Mouse (Mus musculus): ENCODE results near the gene Bad. TPM values are rescaled to one million over a fixed set of nuclear protein-coding genes. Genes with fewer than 3 reads are reported as not detected.

The Bad gene
- polyA plus RNA-seq, 1 experiment from 2014 or later: 77.0 TPM

DNA sequence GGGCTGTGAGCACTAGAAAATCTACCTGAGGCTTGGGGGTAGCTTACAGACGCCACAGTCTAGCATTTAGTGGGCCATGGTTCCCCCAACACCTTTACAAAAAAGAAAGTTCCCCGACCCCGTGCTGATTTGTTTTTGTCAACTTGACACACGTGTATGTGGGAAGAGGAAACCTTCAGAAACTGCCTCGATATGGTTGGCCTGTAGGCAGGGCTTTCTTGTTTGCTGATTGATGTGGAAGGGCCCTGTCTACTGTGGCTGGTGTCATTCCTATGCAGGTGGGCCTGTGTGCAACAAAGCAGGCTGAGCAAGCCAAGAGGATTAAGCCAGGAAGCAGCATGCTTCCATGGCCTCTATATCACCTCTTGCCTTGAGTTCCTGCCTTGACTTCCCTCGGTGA is 28.6 kb upstream of the Bad start:
- no peak overlapping the region for H3K4me3 ChIP-seq (ENCODE audit: low read depth, low read length)
- H3K4me1 ChIP-seq (ENCODE audit: control insufficient read depth, insufficient read depth, low read length): peaks cover 11% of the 10 kb centered on the region
- H3K27ac ChIP-seq (ENCODE audit: low read depth, low read length): no peak overlapping the region
- no peak for DNase-seq (ENCODE audit: low spot score)
- no peaks in the 10 kb centered on the region for H3K9me3 ChIP-seq (replicated peaks; ENCODE audit: control insufficient read depth, low read length)
- peaks cover 34% of the 10 kb centered on the region for H3K36me3 ChIP-seq (ENCODE audit: control insufficient read depth, insufficient read depth, low read length)
- 89% methylated on average over 6 of the region's 6 CpGs for WGBS
- H3K4me2 ChIP-seq (ENCODE audit: low read length): no peak overlapping the region
- no peak overlapping the region for H3K9ac ChIP-seq (ENCODE audit: low read length)
- no peak for ATAC-seq
- no peaks in the 10 kb centered on the region for H3K27me3 ChIP-seq (replicated peaks; ENCODE audit: control insufficient read depth, insufficient read depth, low read length)

DNA sequence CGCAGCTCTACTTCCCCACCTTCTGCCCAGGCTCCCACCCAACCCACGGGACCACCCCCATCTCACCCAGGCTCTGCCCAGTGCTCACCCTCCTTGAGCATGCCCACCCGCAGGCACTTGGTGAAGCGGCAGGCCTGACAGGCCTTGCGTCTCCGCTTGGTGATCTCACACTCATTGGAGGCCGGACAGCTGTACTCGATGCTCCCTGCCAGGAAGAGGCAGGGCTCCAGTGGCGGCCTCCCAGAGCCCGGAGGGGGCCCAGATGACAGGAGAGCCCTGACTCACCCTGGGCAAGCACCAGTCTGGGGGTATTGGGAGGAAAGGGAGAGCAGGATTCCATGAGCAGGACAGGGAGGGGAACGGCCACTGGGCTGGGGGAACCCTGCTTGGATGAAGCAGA is 27.7 kb upstream of the Bad start:
- no peaks in the 10 kb centered on the region for H3K27me3 ChIP-seq (replicated peaks; ENCODE audit: control insufficient read depth, insufficient read depth, low read length)
- no peak overlapping the region for H3K4me3 ChIP-seq (ENCODE audit: low read depth, low read length)
- 79% methylated on average over 11 of the region's 11 CpGs for WGBS
- peaks cover 41% of the 10 kb centered on the region for H3K36me3 ChIP-seq (ENCODE audit: control insufficient read depth, insufficient read depth, low read length)
- H3K9ac ChIP-seq (ENCODE audit: low read length): no peak overlapping the region
- no peaks in the 10 kb centered on the region for H3K9me3 ChIP-seq (replicated peaks; ENCODE audit: control insufficient read depth, low read length)
- peaks cover 3% of the 10 kb centered on the region for H3K4me1 ChIP-seq (ENCODE audit: control insufficient read depth, insufficient read depth, low read length)
- H3K27ac ChIP-seq (ENCODE audit: low read depth, low read length): no peak overlapping the region
- no peak overlapping the region for H3K4me2 ChIP-seq (ENCODE audit: low read length)
- ATAC-seq (no peak), DNase-seq (ENCODE audit: low spot score) (no peak)

DNA sequence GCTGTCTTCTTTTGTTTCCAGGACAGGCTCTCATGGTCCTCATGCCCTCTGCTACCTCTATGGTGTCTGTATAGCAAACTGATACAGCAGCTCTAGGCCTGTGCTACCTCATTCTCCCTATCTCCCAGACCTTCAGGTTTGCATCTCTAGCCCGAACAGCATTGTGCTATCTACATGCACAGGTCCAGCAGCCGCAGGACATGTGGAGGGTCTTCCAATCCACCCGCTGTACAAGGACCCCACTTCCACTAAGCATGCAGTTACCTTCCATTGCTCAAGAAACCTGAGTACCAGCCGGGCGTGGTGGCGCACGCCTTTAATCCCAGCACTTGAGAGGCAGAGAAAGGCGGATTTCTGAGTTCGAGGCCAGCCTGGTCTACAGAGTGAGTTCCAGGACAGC is 27.1 kb upstream of the Bad start:
- no peaks in the 10 kb centered on the region for H3K9me3 ChIP-seq (replicated peaks; ENCODE audit: control insufficient read depth, low read length)
- WGBS: 92% methylated on average over 9 of the region's 9 CpGs
- no peak overlapping the region for H3K4me3 ChIP-seq (ENCODE audit: low read depth, low read length)
- peaks cover 41% of the 10 kb centered on the region for H3K36me3 ChIP-seq (ENCODE audit: control insufficient read depth, insufficient read depth, low read length)
- H3K4me2 ChIP-seq (ENCODE audit: low read length): no peak overlapping the region
- H3K27me3 ChIP-seq (replicated peaks; ENCODE audit: control insufficient read depth, insufficient read depth, low read length): no peaks in the 10 kb centered on the region
- H3K4me1 ChIP-seq (ENCODE audit: control insufficient read depth, insufficient read depth, low read length): peaks cover 2% of the 10 kb centered on the region; the same call in 1 of the 2 replicates
- no peak overlapping the region for H3K27ac ChIP-seq (ENCODE audit: low read depth, low read length)
- DNase-seq (ENCODE audit: low spot score) (no peak), ATAC-seq (no peak)
- no peak overlapping the region for H3K9ac ChIP-seq (ENCODE audit: low read length)

DNA sequence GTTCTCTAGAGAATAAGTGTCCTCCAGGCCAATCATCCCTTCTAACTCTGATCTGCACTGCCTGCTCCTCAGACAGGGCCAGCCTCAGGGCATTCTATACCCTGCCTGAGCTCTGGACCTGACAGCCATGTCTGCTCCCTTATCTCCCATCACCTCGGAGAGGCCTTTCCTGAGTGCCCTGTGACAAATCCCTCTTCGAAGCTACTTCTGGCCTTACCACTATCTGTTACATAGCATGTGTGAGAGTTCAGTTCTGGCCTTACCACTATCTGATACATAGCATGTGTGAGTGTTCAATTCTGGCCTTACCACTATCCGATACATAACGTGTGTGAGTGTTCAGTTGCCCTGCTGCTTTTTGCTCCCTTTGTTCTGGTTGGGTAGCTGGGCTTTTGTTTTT is 26.4 kb upstream of the Bad start:
- ATAC-seq (no peak), DNase-seq (ENCODE audit: low spot score) (no peak)
- H3K9ac ChIP-seq (ENCODE audit: low read length): no peak overlapping the region
- H3K4me1 ChIP-seq (ENCODE audit: control insufficient read depth, insufficient read depth, low read length): peaks cover 8% of the 10 kb centered on the region
- no peak overlapping the region for H3K4me2 ChIP-seq (ENCODE audit: low read length)
- 87% methylated on average over 4 of the region's 4 CpGs for WGBS
- H3K27me3 ChIP-seq (replicated peaks; ENCODE audit: control insufficient read depth, insufficient read depth, low read length): no peaks in the 10 kb centered on the region
- H3K9me3 ChIP-seq (replicated peaks; ENCODE audit: control insufficient read depth, low read length): no peaks in the 10 kb centered on the region
- no peak overlapping the region for H3K27ac ChIP-seq (ENCODE audit: low read depth, low read length)
- peaks cover 41% of the 10 kb centered on the region for H3K36me3 ChIP-seq (ENCODE audit: control insufficient read depth, insufficient read depth, low read length)
- no peak overlapping the region for H3K4me3 ChIP-seq (ENCODE audit: low read depth, low read length)

DNA sequence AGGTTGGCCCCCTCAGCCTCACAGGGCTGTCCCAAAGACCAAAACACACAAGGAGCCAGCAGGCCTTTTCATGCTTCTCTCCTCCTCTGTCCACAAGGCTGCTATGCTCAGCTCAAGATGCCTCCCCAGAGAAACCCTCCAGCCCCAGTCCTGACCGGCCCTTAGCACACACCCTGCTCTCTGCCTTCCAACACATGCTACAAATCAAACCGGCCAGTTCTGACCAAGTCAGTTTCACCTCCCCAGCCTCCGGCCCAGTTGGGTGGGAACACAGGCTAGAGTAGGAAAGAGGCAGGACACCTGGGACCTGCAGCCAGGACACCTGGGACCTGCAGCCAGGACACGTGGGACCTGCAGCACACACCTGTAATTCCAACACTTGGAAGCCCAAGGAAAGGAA is 25.2 kb upstream of the Bad start:
- H3K4me2 ChIP-seq (ENCODE audit: low read length): no peak overlapping the region
- peaks cover 34% of the 10 kb centered on the region for H3K36me3 ChIP-seq (ENCODE audit: control insufficient read depth, insufficient read depth, low read length)
- peaks cover 13% of the 10 kb centered on the region for H3K4me1 ChIP-seq (ENCODE audit: control insufficient read depth, insufficient read depth, low read length)
- H3K9me3 ChIP-seq (replicated peaks; ENCODE audit: control insufficient read depth, low read length): no peaks in the 10 kb centered on the region
- no peak overlapping the region for H3K9ac ChIP-seq (ENCODE audit: low read length)
- DNase-seq (ENCODE audit: low spot score): no peak
- no peak overlapping the region for H3K27ac ChIP-seq (ENCODE audit: low read depth, low read length)
- ATAC-seq: no peak
- 78% methylated on average over 4 of the region's 4 CpGs for WGBS
- H3K4me3 ChIP-seq (ENCODE audit: low read depth, low read length): no peak overlapping the region
- no peaks in the 10 kb centered on the region for H3K27me3 ChIP-seq (replicated peaks; ENCODE audit: control insufficient read depth, insufficient read depth, low read length)

DNA sequence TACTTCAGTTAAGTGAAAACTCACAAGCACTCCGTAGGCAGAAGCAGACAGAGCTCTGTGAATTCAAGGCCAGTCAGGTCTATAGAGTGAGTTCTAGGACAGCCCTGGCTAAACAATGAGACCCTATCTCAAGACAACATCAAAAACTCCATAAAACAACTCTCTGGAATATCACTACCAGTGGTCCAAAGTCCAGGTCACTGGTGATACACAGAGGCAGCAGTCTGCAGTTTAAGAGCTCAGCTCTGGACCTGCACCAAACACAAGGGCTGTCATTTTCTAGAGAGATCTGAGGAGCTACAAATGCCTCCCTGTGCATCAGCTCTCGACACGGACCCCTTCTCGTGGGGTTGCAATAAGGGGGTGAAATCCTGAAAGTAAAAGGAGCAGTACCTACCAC is 23.3 kb upstream of the Bad start:
- no peak overlapping the region for H3K27ac ChIP-seq (ENCODE audit: low read depth, low read length)
- ATAC-seq: no peak
- no peak overlapping the region for H3K9ac ChIP-seq (ENCODE audit: low read length)
- no peak for DNase-seq (ENCODE audit: low spot score)
- H3K36me3 ChIP-seq (ENCODE audit: control insufficient read depth, insufficient read depth, low read length): peaks cover 16% of the 10 kb centered on the region
- H3K4me2 ChIP-seq (ENCODE audit: low read length): no peak overlapping the region
- WGBS: 91% methylated on average over 4 of the region's 4 CpGs
- no peaks in the 10 kb centered on the region for H3K9me3 ChIP-seq (replicated peaks; ENCODE audit: control insufficient read depth, low read length)
- H3K4me3 ChIP-seq (ENCODE audit: low read depth, low read length): no peak overlapping the region
- H3K4me1 ChIP-seq (ENCODE audit: control insufficient read depth, insufficient read depth, low read length): peaks cover 19% of the 10 kb centered on the region
- peaks cover 8% of the 10 kb centered on the region for H3K27me3 ChIP-seq (replicated peaks; ENCODE audit: control insufficient read depth, insufficient read depth, low read length)

DNA sequence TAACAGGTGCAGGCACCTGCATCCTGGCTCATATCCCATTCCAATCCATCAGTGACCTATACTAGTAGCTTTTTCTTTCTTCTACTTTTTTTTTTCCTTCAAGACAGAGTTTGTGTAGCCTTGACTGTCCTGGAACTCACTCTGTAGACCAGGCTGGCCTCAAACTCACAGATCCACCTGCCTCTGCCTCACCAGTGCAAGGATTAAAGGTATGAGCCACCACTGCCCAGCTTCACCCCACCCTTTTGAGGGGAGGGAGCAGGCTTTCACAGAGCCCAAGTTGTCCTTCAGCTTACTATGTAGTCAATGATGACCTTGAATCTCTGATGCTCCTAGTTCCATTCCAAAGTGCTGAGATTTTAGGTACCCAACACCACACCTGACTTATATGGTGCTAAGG is 22.2 kb upstream of the Bad start:
- H3K27ac ChIP-seq (ENCODE audit: low read depth, low read length): no peak overlapping the region
- no peak for ATAC-seq
- no peak for DNase-seq (ENCODE audit: low spot score)
- 0 out of 2 replicates have a peak overlapping the region, but pooled peaks have one; percentile 88 for H3K9ac ChIP-seq (ENCODE audit: low read length)
- no peaks in the 10 kb centered on the region for H3K9me3 ChIP-seq (replicated peaks; ENCODE audit: control insufficient read depth, low read length)
- H3K4me2 ChIP-seq (ENCODE audit: low read length): no peak overlapping the region
- no peak overlapping the region for H3K4me3 ChIP-seq (ENCODE audit: low read depth, low read length)
- H3K27me3 ChIP-seq (replicated peaks; ENCODE audit: control insufficient read depth, insufficient read depth, low read length): peaks cover 18% of the 10 kb centered on the region
- peaks cover 7% of the 10 kb centered on the region for H3K36me3 ChIP-seq (ENCODE audit: control insufficient read depth, insufficient read depth, low read length)
- H3K4me1 ChIP-seq (ENCODE audit: control insufficient read depth, insufficient read depth, low read length): peaks cover 19% of the 10 kb centered on the region

DNA sequence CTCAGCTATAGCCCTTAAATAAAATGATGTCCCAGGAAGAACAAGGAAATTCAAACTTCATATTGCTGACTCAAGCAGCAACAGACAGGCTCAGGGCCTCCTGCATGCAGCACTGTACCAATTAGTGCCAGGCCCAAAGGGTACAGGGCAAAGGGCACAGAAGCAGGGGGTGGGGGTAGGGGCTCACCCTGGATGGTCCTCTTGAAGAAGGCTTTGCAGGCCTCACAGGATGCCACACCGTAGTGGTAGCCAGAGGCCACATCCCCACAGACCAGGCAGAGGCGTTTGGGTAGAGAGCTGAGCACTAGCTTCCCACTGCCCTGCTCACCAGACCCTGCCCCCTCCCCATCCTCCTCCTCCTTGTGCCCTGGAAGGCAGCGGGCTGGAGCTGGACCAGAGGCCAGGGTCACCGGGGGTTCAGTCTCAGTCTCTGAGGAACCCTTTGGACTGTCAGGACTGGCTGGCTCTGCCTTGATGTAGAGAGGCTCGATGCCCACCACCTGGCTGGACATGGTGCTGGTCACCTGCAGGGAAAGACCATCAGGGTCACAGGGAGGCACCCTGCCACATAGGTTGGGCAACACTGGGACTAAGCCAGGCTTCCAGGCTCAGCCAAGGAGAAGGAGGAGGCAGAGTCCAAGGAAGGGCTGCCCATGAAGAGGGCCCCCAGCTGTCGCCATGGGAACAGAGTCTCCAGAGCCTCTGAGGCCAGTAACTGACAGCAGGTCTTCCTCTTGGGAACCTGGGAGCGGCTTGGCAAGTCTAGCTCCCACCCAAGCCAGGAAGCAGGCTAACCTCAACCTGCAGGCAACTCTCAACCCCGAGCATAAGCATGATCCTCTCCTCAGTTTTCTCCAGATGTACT is 21.6 kb upstream of the Bad start:
- Histone ChIP-seq H3K4me3 (ENCODE audit: low read depth, low read length) (peak overlapping the region; percentile 81), H3K4me2 (ENCODE audit: low read length) (peak overlapping the region; percentile 95), H3K9ac (ENCODE audit: low read length) (peak overlapping the region; percentile 88), H3K27me3 (replicated peaks; ENCODE audit: control insufficient read depth, insufficient read depth, low read length) (peaks cover 25% of the 10 kb centered on the region), H3K27ac (ENCODE audit: low read depth, low read length) (no peak overlapping the region), H3K36me3 (ENCODE audit: control insufficient read depth, insufficient read depth, low read length) (peaks cover 7% of the 10 kb centered on the region), H3K4me1 (ENCODE audit: control insufficient read depth, insufficient read depth, low read length) (peaks cover 19% of the 10 kb centered on the region), H3K9me3 (replicated peaks; ENCODE audit: control insufficient read depth, low read length) (no peaks in the 10 kb centered on the region)
- no peak for ATAC-seq
- 48% methylated on average over 8 of the region's 8 CpGs for WGBS
- peak; percentile 16 for DNase-seq (ENCODE audit: low spot score)
